Mouse (Mus musculus) embryo, embryonic 11.5 days (tissue): Measurements from ENCODE around the gene Neo1.

Experiments
- DNase-seq: peaks from one replicate; pipeline ENCODE4 v3.0.0-alpha.2; 2012; ENCODE audit warnings: low read depth, low spot score

Neo1 gene

GRCm38 (mm10) chr9:59036159-59036731 lies at the start of gene Neo1:
Neo1 (minus strand) TSS chr9:59036441.
- peak; percentile 84 for DNase-seq

- no peak for DNase-seq
Measured at GRCm38 (mm10) chr9:59075632-59076031, 39.4 kb upstream of the Neo1 start.

GRCm38 (mm10) chr9:59073887-59074286 lies 37.6 kb upstream of the Neo1 start:
- DNase-seq, result no peak

- peak; percentile 24 for DNase-seq
Measured at GRCm38 (mm10) chr9:59072076-59072777, 36.0 kb upstream of the Neo1 start.

GRCm38 (mm10) chr9:59071220-59071977 lies 35.2 kb upstream of the Neo1 start:
- DNase-seq, result no peak

GRCm38 (mm10) chr9:59070216-59070615 lies 34.0 kb upstream of the Neo1 start:
- no peak for DNase-seq

- DNase-seq, result no peak
Measured at GRCm38 (mm10) chr9:59065616-59066301, 29.5 kb upstream of the Neo1 start.

GRCm38 (mm10) chr9:59062409-59062808 lies 26.2 kb upstream of the Neo1 start:
- DNase-seq, result no peak

- no peak for DNase-seq
Measured at GRCm38 (mm10) chr9:59060026-59060605, 23.9 kb upstream of the Neo1 start.

GRCm38 (mm10) chr9:59059158-59059557 lies 22.9 kb upstream of the Neo1 start:
- no peak for DNase-seq

- DNase-seq, result no peak
Measured at GRCm38 (mm10) chr9:59058060-59058459, 21.8 kb upstream of the Neo1 start.

GRCm38 (mm10) chr9:59056281-59056680 lies 20.0 kb upstream of the Neo1 start:
- DNase-seq, result no peak

GRCm38 (mm10) chr9:59041805-59042204 lies 5.6 kb upstream of the Neo1 start:
- DNase-seq, result no peak

GRCm38 (mm10) chr9:59036732-59037341 lies 596 bp upstream of the Neo1 start:
- DNase-seq, result peak; percentile 24

GRCm38 (mm10) chr9:59035342-59036158 lies 691 bp downstream of the Neo1 start:
- DNase-seq, result peak; percentile 34

- no peak for DNase-seq
Measured at GRCm38 (mm10) chr9:59034836-59035235, 1.4 kb downstream of the Neo1 start.

GRCm38 (mm10) chr9:59033492-59033891 lies 2.7 kb downstream of the Neo1 start:
- no peak for DNase-seq

- DNase-seq, result no peak
Measured at GRCm38 (mm10) chr9:59024245-59024844, 11.9 kb downstream of the Neo1 start.

GRCm38 (mm10) chr9:59016060-59016719 lies 20.1 kb downstream of the Neo1 start:
- DNase-seq, result no peak
